Mouse (Mus musculus) gastrocnemius, postnatal 14 days (tissue): ENCODE measurements around the gene Ak9. TPM values are rescaled to one million over a fixed set of nuclear protein-coding genes. Genes with fewer than 3 reads are reported as not detected.
A peak's percentile ranks its signal among the peaks of the same experiment; 100 is the strongest.

Source experiments
- DNase-seq: peaks from one replicate; pipeline ENCODE4 v3.0.0; 2021; ENCODE audit warnings: mixed read lengths
- intact Hi-C: fragments of 180-260 bp; cut with DNase I; formaldehyde crosslinking; loops from one replicate; pipeline ENCODE4 v1.15.1; 2025; ENCODE audit warnings: low total_unique reads
- long read RNA-seq, 2 experiments: library from polyadenylated mRNA; stranded (forward); transcript quantifications; one replicate each; pipeline ENCODE4 v2.0.0; 2021
- total RNA-seq, 2 experiments: library from RNA; stranded (reverse); gene quantifications; 2 replicates each; pipeline ENCODE4 v1.2.3; 2021

Gene Ak9
- total RNA-seq: not detected
- long read RNA-seq, experiment 1: 0 reads
- long read RNA-seq, experiment 2: 0 reads

GRCm38 (mm10) chr10:41303639-41304444, at the start of gene Ak9:
TSS of gene Ak9 (plus strand) at chr10:41303980.
- intact Hi-C loops: loop anchor here (10.0 kb wide), 1 partner anchor 201 kb away; no protein-coding TSS in a partner anchor
- DNase-seq: peak; percentile 85

- no peak for DNase-seq
- intact Hi-C loops: no loop called here
Observed at GRCm38 (mm10) chr10:41260243-41261006, 43.4 kb upstream of the Ak9 start.

GRCm38 (mm10) chr10:41261218-41261617, 42.6 kb upstream of the Ak9 start:
- intact Hi-C loops: no loop called here

DNA sequence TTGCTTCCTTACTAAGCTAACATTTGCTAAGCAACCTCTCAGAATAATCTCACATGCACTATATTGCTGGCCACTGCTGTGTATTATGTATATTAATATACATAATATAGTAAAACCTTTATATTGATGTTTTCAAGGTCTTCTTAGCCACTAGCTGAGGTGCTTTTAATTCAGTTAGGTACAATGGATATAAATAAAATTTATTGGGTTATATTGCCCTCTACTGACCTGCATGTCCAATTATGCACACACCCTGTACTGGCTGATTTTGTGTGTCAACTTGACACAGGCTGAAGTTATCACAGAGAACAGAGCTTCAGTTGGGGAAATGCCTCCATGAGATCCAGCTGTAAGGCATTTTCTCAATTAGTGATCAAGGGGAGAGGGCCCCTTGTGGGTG, 41.9 kb upstream of the Ak9 start:
- no peak for DNase-seq
- intact Hi-C loops: no loop called here

More at GRCm38 (mm10) chr10:41261218-41261617, 42.6 kb upstream of the Ak9 start:
- DNase-seq: no peak

GRCm38 (mm10) chr10:41271860-41272259, 31.9 kb upstream of the Ak9 start:
- intact Hi-C loops: no loop called here
- no peak for DNase-seq

DNA sequence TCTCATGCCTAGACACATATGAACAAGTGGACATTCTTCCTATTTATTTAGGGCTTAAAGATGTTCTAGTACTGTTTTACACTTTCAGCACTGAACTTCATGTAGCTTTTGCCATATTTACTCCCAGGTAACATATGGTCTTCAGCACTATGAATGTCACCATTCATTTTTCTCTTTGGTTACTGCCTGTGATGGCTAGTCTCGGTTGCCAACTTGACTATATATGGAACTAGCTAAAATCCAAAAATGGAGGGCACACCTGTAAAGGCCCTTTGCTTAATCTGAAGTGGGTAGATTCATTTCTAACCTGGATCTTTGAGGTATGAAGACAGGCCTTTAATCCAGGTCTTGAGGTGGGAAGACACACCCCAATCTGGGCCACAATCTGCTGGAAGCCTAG, 28.9 kb upstream of the Ak9 start:
- intact Hi-C loops: no loop called here
- no peak for DNase-seq

- intact Hi-C loops: no loop called here
- no peak for DNase-seq
Observed at GRCm38 (mm10) chr10:41278808-41279207, 25.0 kb upstream of the Ak9 start.

GRCm38 (mm10) chr10:41280177-41280576, 23.6 kb upstream of the Ak9 start:
- intact Hi-C loops: loop anchor here (10.0 kb wide), 1 partner anchor 275 kb away; no protein-coding TSS in a partner anchor
- DNase-seq: no peak

DNA sequence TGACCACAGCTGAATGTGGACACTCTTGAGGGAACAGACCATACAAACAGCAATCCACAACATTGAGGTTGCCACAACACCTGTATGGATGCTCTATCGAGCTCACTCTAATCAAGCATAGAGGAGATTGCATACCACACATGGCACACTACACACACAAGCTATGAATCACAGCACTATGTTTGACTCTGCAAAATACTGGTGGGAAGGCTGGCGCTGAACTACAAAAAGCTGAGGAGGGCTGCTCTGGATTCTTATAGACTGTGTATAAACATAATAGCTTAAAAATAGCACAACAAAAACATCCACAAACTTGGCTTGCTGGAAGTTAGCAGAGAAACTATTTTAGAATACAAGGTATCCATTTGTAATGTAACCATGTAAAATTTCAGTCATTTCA, 23.0 kb upstream of the Ak9 start:
- DNase-seq: no peak
- intact Hi-C loops: loop anchor here (10.0 kb wide), 1 partner anchor 276 kb away; no protein-coding TSS in a partner anchor

GRCm38 (mm10) chr10:41282086-41282485, 21.7 kb upstream of the Ak9 start:
- no peak for DNase-seq
- intact Hi-C loops: loop anchor here (10.0 kb wide), 1 partner anchor 277 kb away; no protein-coding TSS in a partner anchor

- intact Hi-C loops: loop anchor here (10.0 kb wide), 1 partner anchor 283 kb away; no protein-coding TSS in a partner anchor
- no peak for DNase-seq
Observed at GRCm38 (mm10) chr10:41287618-41288017, 16.2 kb upstream of the Ak9 start.

DNA sequence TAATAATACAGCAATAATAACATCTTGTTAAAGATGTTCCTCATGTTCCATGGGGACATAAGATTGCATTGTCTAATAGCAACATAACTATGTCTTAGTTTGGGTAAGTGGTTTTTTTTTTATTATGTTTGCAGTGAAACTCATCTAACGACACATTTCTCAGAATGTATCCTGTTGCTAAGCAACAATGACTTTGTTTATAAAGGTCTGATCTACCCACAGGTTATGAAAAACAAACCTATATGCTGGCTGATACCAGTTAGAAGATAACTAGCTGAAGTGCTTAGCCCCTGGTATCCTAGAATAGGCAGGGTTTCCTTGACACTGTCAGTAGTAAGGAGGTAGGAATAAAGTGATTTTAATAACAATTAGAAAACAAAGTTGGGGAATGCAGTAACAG, 15.7 kb upstream of the Ak9 start:
- no peak for DNase-seq

DNA sequence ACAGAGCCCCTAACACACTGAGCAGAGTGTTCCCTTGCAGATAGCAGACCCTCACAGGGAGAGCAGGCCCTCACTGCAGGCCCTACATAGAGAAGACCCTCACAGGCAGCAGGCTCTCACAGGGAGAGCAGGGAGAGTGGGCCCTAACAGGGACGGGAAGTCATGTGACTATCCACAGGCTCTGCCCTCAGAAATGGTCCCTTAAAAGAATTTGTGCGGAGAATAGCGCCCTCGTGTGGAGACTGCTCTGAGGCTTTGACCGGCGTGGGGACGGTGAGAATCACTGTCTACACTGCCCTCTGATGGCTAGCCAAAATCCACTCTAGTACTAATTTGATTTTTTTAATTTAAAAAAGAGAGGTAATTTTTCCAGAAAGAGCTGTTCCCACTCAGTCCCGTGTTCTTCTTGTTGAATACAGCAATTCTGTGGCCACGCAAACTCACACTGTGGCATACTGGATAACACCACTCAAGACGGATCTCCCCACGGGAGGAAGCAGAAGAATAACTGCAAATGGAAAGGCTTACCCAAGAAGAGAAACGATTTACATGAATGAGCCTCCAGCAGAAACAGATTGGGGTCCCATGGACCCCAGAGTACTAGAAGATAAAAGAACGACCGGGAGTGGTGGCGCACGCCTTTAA, 14.9 kb upstream of the Ak9 start:
- intact Hi-C loops: loop anchor here (10.0 kb wide), 1 partner anchor 284 kb away; no protein-coding TSS in a partner anchor
- DNase-seq: peak; percentile 78

More for the DNA sequence above, 15.7 kb upstream of the Ak9 start:
- intact Hi-C loops: loop anchor here (10.0 kb wide), 1 partner anchor 283 kb away; no protein-coding TSS in a partner anchor

DNA sequence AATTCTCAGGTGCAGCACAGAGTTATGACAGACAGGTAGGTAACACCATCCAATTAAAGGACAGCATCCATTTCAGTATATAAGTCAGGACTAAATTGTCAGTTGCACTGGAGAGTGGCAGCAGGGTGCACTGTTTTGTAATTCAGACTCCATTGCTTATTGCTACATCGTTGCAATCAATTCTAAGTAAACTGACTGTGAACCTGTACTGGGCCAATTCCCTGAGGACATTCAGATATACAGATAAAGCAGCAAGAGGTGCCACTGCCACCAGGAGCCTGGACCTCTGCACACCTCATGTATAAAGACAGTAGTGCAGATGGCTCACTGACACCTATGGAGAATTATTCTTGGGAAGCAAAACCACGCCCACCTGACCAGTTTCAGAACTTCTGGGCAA, 12.8 kb upstream of the Ak9 start:
- intact Hi-C loops: no loop called here
- no peak for DNase-seq

DNA sequence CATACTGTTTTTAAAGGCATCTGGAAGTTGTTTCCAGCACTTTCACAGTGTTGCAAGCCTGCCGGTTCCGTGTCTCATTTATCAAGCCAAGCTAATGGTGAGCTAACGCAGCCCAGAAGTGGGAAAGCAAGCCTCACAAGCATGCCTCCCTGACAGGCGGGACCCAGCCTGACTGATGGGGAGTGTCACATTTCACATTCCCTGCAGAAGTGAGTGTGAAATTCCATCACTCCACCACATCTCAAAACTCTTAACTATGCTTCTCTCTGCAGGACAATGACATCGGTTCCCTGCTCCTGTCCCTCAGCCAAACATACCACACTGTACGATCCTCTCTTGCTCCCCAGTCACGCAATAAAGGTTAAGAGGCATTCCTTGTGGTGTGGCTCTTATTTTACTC, 10.8 kb upstream of the Ak9 start:
- intact Hi-C loops: no loop called here
- no peak for DNase-seq

DNA sequence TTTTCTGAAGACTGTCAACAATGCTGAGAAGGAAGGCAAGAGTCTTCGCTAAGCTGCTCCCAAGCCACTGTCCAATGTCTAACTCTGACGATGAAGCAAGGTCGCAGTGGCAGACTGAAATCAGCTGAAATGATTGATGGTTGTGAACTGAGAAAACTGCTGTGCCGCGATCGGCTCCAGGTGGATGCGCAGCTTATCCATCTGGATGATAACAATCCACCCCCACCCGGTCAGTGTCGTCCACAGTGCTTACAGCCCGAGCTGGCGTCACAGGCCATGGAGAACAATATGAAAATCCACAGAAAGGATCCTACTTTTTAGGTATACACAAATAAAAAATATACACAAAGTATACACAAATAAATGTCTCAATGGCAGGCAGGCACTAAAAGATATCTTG, 9.0 kb upstream of the Ak9 start:
- no peak for DNase-seq
- intact Hi-C loops: no loop called here

DNA sequence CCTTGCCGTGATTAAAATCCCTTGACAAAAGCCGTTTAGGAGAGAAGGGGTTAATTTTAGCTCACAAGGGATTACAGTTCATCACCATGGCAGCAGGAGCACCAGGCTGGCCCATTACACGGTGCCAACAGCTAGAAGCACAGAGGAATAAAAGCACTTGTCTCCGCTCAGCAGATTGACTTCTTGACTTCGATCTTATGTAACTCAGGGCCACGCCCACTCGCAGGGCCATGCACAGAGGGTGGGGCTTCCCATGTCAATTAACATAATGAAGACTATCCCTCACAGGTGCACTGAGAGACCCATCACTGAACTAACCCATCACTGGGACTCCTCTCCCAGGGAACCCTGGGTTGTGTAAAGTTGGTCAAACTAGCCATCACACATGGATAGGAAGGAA, 8.6 kb upstream of the Ak9 start:
- intact Hi-C loops: no loop called here
- DNase-seq: no peak

GRCm38 (mm10) chr10:41300161-41300560, 3.6 kb upstream of the Ak9 start:
- no peak for DNase-seq
- intact Hi-C loops: loop anchor here (10.0 kb wide), 1 partner anchor 205 kb away; no protein-coding TSS in a partner anchor

DNA sequence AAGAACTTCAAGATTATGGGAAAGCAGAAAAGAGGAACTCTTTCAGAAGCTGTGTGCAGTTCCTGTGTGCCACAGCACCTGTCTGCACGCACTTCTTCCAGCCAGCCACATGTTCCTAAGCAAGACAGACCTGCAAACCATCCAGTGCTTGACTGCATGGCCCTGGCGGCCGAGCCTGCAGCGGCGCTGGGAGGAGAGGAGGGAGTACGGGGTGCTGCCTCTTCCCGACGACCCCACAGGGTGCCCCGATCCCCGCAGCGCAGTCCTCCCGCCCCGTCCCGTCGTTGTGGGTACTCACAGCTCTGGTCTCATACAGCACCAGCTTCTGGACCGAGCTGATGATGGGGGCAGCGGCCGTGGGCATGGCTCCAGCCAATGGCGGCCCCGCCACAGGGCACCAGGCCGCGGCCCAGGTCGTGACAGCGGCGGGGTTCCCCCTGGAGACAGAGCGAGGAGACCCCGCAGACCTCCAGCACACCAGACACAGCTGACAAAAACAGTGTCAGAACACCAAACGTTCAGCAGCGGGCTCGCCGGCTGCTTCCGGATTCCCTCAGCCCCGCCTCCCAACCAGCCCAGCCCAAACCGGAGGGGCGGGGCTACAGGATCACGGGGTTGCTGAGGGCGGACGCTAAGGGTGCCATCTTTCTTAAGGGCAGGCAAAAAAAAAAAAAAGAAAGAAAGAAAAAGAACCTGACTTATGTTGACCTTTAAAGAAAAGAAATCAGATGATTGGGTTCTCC, 920 bp upstream of the Ak9 start, which contains the start of gene Fig4:
TSS of gene Fig4 (minus strand) at position 572 of the 743 bp plus-strand sequence.
- intact Hi-C loops: loop anchor here (10.0 kb wide), 1 partner anchor 202 kb away; no protein-coding TSS in a partner anchor
- DNase-seq: peak; percentile 89
